Mouse (Mus musculus): Measurements from ENCODE around the gene Pgap3.

- TF ChIP-seq CTCF (IDR thresholded peaks at IDR 0.05; ENCODE audit: insufficient read depth, low read length) = no peak
- no peak for TF ChIP-seq POLR2A (IDR thresholded peaks at IDR 0.05; ENCODE audit: borderline replicate concordance, extremely low read depth, low read depth, low read length)
Measured at GRCm38 (mm10) chr11:98377787-98378186, 22.5 kb downstream of the Pgap3 start.
